Mouse (Mus musculus): ENCODE measurements around the gene Pacs1.

- TF ChIP-seq CTCF (IDR thresholded peaks at IDR 0.05; ENCODE audit: borderline replicate concordance, control insufficient read depth, extremely low read depth, insufficient read depth, low read length, poor library complexity): no peak
- no peak for TF ChIP-seq POLR2A (IDR thresholded peaks at IDR 0.05; ENCODE audit: control insufficient read depth, extremely low read depth, insufficient read depth, low read length, poor library complexity)
These were observed 5.9 kb downstream of the Pacs1 start for GRCm38 (mm10) chr19:5267015-5267414.

Measured in thymus, adult 2 months (tissue).